Mouse (Mus musculus) forebrain, postnatal 0 days (tissue): ENCODE results near the gene Commd7. TPM values are rescaled to one million over a fixed set of nuclear protein-coding genes. Genes with fewer than 3 reads are reported as not detected.

Experiments used
- ATAC-seq: fragments of 200-750 bp; cut with Nextera tagmentation; 2 replicates; pipeline ENCODE4 v1.8.0; 2017; ENCODE audit warnings: mild to moderate bottlenecking, moderate library complexity
- DNase-seq: peaks from one replicate; pipeline ENCODE4 v3.0.0-alpha.2; 2015
- H3K27ac ChIP-seq: fragments of 300-500 bp; sonication (generic); 2 replicates; pipeline ENCODE4 v1.5.1; 2014; ENCODE audit warnings: low read depth, mild to moderate bottlenecking, antibody characterized with exemption, low read length, moderate library complexity, mixed read lengths
- H3K27me3 ChIP-seq: fragments of 300-500 bp; sonication (generic); 2 replicates; pipeline ENCODE4 v1.6.1; 2014; ENCODE audit warnings: mild to moderate bottlenecking, low read length, mixed read lengths; ENCODE audit not compliant: insufficient read depth
- H3K36me3 ChIP-seq: fragments of 300-500 bp; sonication (generic); 2 replicates; pipeline ENCODE4 v1.6.1; 2014; ENCODE audit warnings: mild to moderate bottlenecking, moderate library complexity; ENCODE audit not compliant: insufficient read depth
- H3K4me1 ChIP-seq: fragments of 300-500 bp; sonication (generic); 2 replicates; pipeline ENCODE4 v1.6.1; 2014; ENCODE audit warnings: antibody characterized with exemption; ENCODE audit not compliant: insufficient read depth
- H3K4me2 ChIP-seq: fragments of 300-500 bp; sonication (generic); 2 replicates; pipeline ENCODE4 v1.6.1; 2014; ENCODE audit warnings: low read depth, mild to moderate bottlenecking, moderate library complexity
- H3K4me3 ChIP-seq: fragments of 300-500 bp; sonication (generic); 2 replicates; pipeline ENCODE4 v1.5.1; 2014; ENCODE audit warnings: low read depth, low read length, mixed read lengths
- H3K9ac ChIP-seq: fragments of 300-500 bp; sonication (generic); 2 replicates; pipeline ENCODE4 v1.6.1; 2014; ENCODE audit warnings: mild to moderate bottlenecking
- H3K9me3 ChIP-seq: fragments of 300-500 bp; sonication (generic); 2 replicates; pipeline ENCODE4 v1.6.1; 2016; ENCODE audit warnings: low read length
- CTCF ChIP-seq: sonication (generic); IDR thresholded peaks from 2 replicates; pipeline ENCODE4 v1.5.1; 2016; ENCODE audit warnings: antibody characterized with exemption, control low read depth, low read depth
- WGBS: fragments of 180-500 bp; shearing (Covaris S2); extraction: QIAGEN DNeasy Blood & Tissue Kit; methylation state at CpG from one replicate; pipeline ENCODE4 v1.1.7; 2014; 5-methylcytosine and 5-hydroxymethylcytosine counted together
- polyA plus RNA-seq: library from polyadenylated mRNA; unstranded; fragments of >200 nt; fragmentation: Nextera tagmentation; extraction: Ambion mirVana; gene quantifications from 2 replicates; pipeline ENCODE4 v1.2.1, GENCODE M21; 2015
- total RNA-seq: library from RNA; depleted of rRNA; stranded (reverse); fragments of >200 nt; gene quantifications from 2 replicates; pipeline ENCODE4 v1.2.3, GENCODE M21; 2014

Commd7 gene
- total and polyA plus RNA-seq, 2 experiments from 2014 or later: 46.4 to 116 TPM

DNA sequence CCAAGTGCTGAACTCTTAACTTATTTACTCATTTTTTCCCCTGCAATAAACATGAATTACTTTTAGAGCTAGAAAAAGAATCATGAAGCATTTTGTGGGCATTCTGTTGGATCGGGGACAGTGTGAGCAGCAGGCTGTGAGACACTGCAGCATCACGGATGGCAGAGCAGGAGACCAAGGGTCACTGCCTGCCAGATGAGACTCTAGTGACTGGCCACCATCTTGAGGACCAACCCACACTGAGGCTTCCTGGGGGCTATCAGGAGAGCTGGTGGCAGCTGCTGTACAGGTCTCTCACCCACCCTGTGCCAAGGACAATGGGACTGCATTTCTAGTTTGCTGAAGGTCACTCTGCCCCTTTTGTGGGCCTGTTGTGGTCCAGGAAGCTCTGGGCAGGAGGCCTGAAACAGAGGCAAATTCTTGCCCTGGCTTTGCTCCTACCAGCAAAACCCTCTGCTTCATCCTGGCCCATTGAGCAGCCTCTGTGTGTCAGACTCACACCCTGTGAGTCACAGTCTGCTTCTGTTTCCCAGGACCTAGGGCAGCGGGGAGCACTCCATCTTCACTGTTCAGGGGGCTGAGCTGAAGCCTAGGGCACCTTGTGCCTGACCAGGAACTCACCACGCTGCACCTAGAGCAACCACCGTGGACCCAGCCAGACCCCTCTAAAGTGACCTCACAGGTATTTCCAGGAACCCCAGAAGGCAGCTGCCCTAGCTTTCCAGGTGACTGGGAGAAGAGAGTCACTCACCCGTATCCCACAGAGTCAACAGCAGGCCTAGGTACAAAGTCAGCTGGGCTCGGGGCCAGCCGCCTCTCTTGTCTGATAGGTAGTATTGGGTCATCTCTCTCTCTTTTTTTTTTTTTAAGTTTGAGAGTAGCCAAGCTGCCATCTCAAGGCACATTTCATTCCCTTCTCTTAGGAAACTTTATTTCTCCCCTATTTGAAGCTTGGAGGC is 40.2 kb downstream of the Commd7 start:
- DNase-seq: no peak
- TF ChIP-seq CTCF: no peak
- Histone ChIP-seq H3K4me2 (no peak overlapping the region), H3K27me3 (no peaks in the 10 kb centered on the region), H3K36me3 (no peaks in the 10 kb centered on the region), H3K27ac (no peak overlapping the region), H3K4me1 (no peaks in the 10 kb centered on the region; the same call in 1 of the 2 replicates), H3K4me3 (no peak overlapping the region), H3K9me3 (no peaks in the 10 kb centered on the region), H3K9ac (no peak overlapping the region)
- WGBS: 77% methylated on average over 8 of the region's 8 CpGs
- no peak for ATAC-seq

DNA sequence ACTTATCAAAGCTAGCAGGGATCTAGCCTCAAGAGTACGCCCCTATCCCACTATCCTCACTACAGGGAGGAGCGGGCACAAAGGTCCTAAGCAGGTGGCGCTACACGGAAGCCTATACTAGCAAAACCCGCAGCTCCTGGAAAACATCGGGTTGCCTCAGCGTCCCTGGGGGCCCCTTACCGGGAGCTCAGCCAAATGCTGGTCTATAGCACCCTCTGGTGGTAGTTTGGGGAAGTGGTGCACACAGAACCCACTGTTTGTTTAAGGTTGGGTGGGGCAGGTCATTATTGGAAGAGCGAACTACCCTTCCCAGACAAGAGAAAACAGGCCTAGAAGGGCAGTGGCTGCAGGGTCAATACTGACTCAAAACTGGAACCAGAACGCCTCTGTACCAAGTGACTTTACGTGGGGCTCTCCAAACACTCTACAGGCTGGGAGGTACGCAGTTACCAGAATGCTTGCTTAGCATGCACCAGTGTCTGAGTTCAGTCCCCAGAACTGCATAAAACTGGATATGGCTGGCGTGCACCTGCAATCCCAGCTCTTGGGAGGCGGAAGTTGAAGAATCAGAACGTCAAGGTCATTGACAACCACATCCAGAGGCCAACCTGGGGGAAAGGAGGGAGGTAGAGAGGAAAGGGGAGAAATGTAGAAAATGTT is 45.9 kb downstream of the Commd7 start:
- H3K9ac ChIP-seq: no peak overlapping the region
- WGBS: 11% methylated on average over 15 of the region's 15 CpGs
- no peaks in the 10 kb centered on the region for H3K9me3 ChIP-seq
- no peaks in the 10 kb centered on the region for H3K36me3 ChIP-seq
- H3K27me3 ChIP-seq: no peaks in the 10 kb centered on the region
- peak; percentile 91 for ATAC-seq
- H3K27ac ChIP-seq: no peak overlapping the region
- no peak overlapping the region for H3K4me3 ChIP-seq
- H3K4me1 ChIP-seq: no peaks in the 10 kb centered on the region
- DNase-seq: peak; percentile 92
- peak overlapping the region; percentile 38; the same call in 1 of the 2 replicates for H3K4me2 ChIP-seq
- TF ChIP-seq CTCF: peak; percentile 98

DNA sequence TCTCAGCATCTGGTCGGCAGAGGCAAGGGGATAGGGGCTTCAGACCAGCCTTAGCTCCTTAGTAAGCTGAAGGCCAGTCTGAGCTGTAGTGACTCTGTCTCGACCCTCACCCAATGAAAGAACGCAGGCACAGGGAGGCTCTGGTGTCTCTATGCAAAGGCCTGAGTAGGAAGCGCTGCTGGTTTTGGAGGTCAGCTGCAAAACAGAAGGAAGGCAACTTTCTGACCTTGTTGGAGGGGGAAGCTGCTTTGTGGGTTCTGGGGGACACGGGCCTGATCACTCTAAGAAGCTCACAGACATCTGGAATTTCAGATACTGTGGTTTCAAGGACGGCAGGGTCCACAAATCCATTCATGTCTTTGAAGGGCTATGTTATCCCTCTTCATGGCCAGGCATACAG is 46.6 kb downstream of the Commd7 start:
- Histone ChIP-seq H3K9ac (no peak overlapping the region), H3K4me3 (no peak overlapping the region), H3K36me3 (no peaks in the 10 kb centered on the region), H3K27ac (no peak overlapping the region), H3K4me1 (no peaks in the 10 kb centered on the region), H3K9me3 (no peaks in the 10 kb centered on the region), H3K4me2 (no peak overlapping the region; the same call in 1 of the 2 replicates), H3K27me3 (no peaks in the 10 kb centered on the region)
- TF ChIP-seq CTCF: no peak
- ATAC-seq (no peak; the same call in 1 of the 2 replicates), DNase-seq (no peak)
- 69% methylated on average over 6 of the region's 6 CpGs for WGBS

DNA sequence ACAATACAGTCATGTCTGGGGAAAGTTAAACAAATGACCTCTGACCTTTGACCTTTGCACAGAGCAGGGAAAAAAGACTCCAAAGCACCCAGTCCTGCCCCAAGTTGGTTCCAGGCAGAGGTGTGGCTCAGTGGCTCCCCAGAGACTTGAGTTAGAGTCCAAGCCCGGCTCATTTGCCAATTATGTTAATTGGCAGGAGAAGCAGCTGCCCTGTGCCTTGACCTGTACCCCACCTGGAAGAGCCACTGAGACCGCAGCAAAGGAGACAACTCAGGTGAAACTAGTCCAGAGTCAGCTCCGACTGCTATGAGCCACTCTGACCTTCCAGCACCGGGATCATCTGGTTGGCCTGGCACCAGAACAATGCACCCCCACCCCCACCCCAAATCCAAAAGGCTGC is 48.2 kb downstream of the Commd7 start:
- 65% methylated on average over 4 of the region's 4 CpGs for WGBS
- Histone ChIP-seq H3K4me2 (no peak overlapping the region), H3K4me1 (no peaks in the 10 kb centered on the region), H3K27me3 (no peaks in the 10 kb centered on the region), H3K27ac (no peak overlapping the region), H3K4me3 (no peak overlapping the region), H3K9ac (no peak overlapping the region), H3K36me3 (no peaks in the 10 kb centered on the region), H3K9me3 (no peaks in the 10 kb centered on the region)
- no peak for TF ChIP-seq CTCF
- DNase-seq: no peak
- ATAC-seq: no peak

DNA sequence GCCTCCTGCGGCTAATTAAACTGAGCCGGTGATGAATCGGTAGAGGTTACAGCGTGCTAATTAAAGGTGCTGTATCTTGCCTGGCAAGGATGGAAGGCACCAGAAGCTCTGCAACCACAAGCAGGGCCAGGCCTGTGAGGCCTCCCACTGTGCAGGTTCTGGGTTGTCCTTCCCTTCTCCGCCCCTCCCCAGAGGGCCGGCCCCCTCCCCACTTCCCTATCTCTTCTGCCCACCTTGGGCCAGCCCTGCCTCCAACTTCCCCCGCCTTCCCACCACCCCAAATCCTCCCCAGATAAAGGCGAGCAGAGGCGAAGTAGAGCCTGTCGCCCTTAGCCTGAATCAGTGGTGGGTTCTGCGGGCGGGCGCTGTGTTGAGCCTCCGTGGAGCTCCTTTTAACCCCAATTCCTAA is 48.9 kb downstream of the Commd7 start:
- H3K27me3 ChIP-seq: no peaks in the 10 kb centered on the region
- H3K9ac ChIP-seq: no peak overlapping the region
- ATAC-seq (no peak), DNase-seq (no peak)
- no peaks in the 10 kb centered on the region for H3K9me3 ChIP-seq
- no peak overlapping the region for H3K4me3 ChIP-seq
- no peaks in the 10 kb centered on the region for H3K4me1 ChIP-seq
- no peak overlapping the region for H3K4me2 ChIP-seq
- WGBS: 36% methylated on average over 13 of the region's 14 CpGs
- H3K36me3 ChIP-seq: no peaks in the 10 kb centered on the region
- TF ChIP-seq CTCF: no peak
- no peak overlapping the region for H3K27ac ChIP-seq

DNA sequence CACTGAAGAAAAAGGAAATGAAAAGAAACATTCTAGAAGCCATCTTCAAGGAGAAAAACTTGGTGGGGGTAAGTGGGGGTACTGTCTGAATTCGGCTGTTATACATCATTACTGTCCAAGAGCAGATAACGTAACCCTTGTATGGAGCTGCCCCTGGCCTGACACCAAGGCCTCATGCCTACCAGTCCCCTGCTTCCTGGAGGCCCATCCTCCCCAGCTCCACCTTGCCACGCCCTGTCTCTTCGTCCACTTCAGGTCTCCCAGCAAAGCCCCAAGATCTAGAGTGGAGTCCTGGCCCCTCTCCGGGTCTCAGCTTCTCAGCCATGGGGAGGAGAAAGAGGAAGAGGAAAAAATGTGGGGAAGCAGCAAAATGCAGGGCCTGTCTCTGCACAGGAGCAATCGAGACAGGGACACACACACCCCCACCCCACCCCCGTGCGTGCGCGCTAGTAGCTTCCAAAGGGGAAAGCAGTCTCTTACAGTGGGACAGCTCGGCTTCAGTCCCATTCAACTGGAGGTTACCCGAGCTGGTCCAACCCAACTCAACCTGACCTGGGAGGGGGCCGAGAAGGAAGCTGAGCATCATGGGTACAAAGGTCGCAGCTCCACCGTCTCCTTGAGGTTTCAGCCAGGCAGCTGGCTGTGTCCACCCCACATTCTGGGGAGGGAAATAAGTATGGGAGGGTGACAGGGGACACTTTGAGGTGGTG is 49.5 kb downstream of the Commd7 start:
- H3K36me3 ChIP-seq: no peaks in the 10 kb centered on the region
- no peak overlapping the region for H3K9ac ChIP-seq
- no peaks in the 10 kb centered on the region for H3K27me3 ChIP-seq
- no peak for TF ChIP-seq CTCF
- no peaks in the 10 kb centered on the region for H3K4me1 ChIP-seq
- DNase-seq (no peak), ATAC-seq (no peak)
- no peak overlapping the region for H3K27ac ChIP-seq
- H3K9me3 ChIP-seq: no peaks in the 10 kb centered on the region
- WGBS: 56% methylated on average over 15 of the region's 15 CpGs
- no peak overlapping the region for H3K4me3 ChIP-seq
- H3K4me2 ChIP-seq: no peak overlapping the region
